Mouse (Mus musculus): Measurements from ENCODE around the gene Ndufs1.
"Not testable (repeated sequence)": the region's sequence is repeated elsewhere in the genome, so short reads cannot be mapped to it uniquely, and the experiment has no call there.

The Ndufs1 gene

GRCm38 (mm10) chr1:63182636-63183270 lies 6.1 kb upstream of the Ndufs1 start:
- DNase-seq: peak; percentile 72

GRCm38 (mm10) chr1:63182212-63182611 lies 5.6 kb upstream of the Ndufs1 start:
- peak; percentile 20 for DNase-seq

DNA sequence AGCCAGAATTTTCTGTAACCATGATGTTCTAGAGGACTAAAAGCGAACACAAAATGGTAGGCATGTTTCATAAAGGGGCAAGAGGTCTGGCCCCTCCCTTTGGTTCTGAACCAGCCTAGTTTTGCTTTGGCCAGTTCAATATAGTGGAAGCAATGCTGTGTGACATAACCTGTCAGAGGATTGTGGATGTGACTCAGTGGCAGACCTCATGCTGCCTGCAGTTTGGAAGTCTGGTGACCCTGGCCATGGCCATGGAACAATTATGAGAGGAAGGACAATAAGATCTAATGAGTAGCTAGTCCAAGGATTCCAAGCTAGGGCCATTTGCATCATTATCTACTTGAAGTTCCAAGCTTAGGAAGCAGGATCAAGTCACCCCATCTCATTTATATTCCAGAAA lies 4.8 kb upstream of the Ndufs1 start:
- peak; percentile 10 for DNase-seq

- DNase-seq: peak; percentile 95
These were observed 4.4 kb upstream of the Ndufs1 start for GRCm38 (mm10) chr1:63181019-63181418.

GRCm38 (mm10) chr1:63180575-63180974 lies 3.9 kb upstream of the Ndufs1 start:
- peak; percentile 8 for DNase-seq

GRCm38 (mm10) chr1:63180122-63180521 lies 3.5 kb upstream of the Ndufs1 start:
- DNase-seq: no peak

GRCm38 (mm10) chr1:63178308-63178707 lies 1.7 kb upstream of the Ndufs1 start:
- DNase-seq: no peak

DNA sequence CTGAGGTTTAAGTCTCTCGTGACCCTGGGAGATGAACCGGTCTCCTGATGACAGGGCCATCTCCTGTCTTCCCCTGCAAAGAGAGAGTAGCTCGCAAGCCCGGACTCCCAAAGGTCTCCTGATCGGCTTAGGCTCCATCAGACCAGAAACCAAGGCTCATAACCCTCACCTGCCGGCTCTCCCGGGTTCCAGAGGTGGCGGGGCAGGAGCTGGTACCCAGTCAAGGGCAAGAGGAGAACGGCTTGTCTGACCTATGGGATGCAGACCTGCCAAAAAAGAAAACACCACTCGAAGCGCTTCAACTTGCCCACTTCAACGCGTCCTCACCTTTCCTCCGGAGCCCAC lies 402 bp downstream of the Ndufs1 start:
- no peak for DNase-seq

DNA sequence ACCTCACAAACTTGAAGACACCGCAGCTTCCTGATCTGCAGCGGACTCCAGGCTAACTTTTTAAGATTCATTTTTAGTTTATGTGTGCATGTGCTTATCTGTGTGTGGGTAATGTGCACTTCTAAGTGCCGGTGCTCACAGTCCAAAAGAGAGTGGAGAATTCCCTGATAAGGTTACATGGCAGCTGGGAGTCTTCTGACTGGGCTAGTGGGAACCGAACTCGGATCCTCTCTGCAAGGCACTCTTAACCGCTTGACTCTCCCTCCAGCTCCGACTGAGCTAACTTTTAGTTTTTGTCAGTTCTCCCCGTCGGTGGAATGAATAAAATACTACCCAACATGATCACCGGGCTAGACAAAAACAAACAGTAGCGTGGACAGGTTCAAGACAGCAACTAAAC lies 780 bp downstream of the Ndufs1 start:
- DNase-seq: peak; percentile 40

- no peak for DNase-seq
These were observed 8.0 kb downstream of the Ndufs1 start for GRCm38 (mm10) chr1:63168638-63169037.

DNA sequence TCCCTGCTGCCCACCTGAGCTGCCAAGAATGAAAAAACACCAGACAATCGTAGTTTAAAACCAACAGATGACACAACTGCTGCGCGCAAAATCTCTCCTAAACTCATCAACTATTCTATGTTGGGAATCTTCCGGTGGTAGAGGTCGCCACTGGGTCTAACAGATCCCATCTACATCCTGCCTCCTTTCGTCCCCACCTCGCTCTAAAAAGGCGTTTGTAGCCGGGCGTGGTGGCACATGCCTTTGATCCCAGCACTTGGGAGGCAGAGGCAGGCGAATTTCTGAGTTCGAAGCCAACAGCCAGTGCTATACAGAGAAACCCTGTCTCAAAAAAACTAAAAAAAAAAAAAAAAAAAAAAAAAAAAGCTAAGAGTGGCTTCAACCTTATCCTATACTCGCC lies 36.4 kb downstream of the Ndufs1 start:
- DNase-seq: no peak

DNA sequence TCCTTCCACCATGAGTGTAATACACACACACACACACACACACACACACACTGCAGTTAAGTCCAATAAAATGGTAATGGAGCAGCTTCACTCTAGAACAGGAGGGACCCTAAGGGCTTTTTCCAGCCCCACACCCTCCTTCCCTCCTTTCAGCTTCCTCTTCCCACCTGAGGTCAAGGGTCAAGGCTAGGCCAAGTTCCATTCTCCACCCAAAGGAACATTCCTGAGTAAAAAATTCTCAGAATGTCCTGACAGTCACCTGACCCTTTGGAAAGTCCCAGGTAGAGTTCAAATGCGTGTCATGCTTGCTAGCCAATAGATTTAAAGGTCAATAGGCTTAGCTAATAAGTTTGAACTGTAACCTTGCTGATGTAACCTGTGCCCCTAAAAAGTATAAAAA lies 38.0 kb downstream of the Ndufs1 start:
- DNase-seq: not testable (repeated sequence)

GRCm38 (mm10) chr1:63137971-63138370 lies 38.7 kb downstream of the Ndufs1 start:
- DNase-seq: no peak

GRCm38 (mm10) chr1:63134530-63134929 lies 42.1 kb downstream of the Ndufs1 start:
- DNase-seq: no peak

DNA sequence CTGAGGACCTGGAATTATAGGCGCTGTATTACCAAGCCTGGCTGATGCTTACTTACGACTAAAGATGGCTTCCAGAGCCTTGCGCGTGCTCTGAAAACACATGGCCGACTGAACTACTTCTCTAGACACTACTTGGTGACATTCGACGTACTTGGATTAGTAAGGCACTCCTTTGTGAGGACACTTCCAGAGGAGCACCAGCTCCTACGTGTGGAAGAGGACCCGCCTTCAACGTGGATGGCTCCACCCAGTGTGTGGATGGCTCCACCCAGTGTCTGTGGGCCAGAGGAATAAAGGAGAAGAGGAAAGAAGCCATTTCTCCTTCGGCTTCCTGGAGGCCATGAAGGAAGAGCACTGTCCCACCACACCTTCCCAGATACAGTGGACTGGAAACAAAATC lies 44.9 kb downstream of the Ndufs1 start:
- no peak for DNase-seq

DNA sequence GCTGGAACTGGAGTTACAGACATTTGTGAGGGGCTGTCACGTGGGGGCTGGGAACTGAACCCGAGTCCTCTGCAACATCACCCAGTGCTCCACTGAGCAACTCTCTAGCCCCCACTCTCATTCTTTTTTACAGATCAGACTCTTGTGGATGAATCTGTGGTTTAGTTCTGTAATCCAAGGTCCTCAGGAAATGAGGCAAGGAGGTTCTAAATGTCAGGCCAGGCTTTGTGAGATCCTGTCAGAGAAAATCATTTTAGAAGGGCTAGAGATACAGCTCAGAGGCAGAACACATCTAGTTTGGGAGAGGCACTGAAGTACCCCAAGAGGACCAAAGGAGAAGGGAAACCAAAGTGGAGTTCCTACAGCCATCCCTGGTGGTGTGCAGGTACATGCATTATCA lies 45.8 kb downstream of the Ndufs1 start:
- DNase-seq: no peak

- DNase-seq: no peak
These were observed 46.6 kb downstream of the Ndufs1 start for GRCm38 (mm10) chr1:63129857-63130690.

- DNase-seq: no peak
These were observed 47.4 kb downstream of the Ndufs1 start for GRCm38 (mm10) chr1:63129273-63129672.

GRCm38 (mm10) chr1:63126206-63126605 lies 50.4 kb downstream of the Ndufs1 start:
- no peak for DNase-seq

DNA sequence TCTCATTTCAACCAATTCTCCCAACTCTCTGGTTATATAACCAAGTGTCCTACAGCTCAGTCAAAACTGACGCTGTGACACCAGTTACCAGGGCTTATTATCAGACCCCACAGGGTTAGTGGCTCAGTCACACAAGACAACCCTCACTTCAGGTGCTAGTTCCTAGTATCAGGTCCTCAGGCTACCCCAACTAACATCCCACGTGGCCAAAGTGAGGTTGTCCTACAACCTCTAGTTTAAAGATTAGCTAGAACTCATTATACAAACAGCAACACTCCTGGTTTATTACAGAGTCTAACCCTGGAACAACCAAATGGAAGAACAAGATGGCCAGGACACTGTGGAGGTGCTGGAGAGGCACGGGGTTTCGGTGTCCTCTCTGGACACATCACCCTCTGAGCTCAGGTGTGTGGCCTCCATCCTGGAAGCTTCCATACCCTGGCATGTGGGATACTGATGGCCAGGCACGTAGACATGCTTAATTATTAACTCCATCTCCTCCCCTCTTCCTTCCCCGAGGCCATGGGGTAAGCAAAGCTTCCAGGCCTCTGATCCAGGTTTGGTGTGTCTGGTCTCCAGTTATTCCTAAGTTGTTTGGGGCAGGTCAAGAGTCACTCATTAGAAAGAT lies 52.7 kb downstream of the Ndufs1 start:
- no peak for DNase-seq

GRCm38 (mm10) chr1:63122005-63122404 lies 54.6 kb downstream of the Ndufs1 start:
- DNase-seq: no peak

GRCm38 (mm10) chr1:63120382-63120781 lies 56.3 kb downstream of the Ndufs1 start:
- DNase-seq: no peak

- no peak for DNase-seq
These were observed 57.0 kb downstream of the Ndufs1 start for GRCm38 (mm10) chr1:63119675-63120074.

- no peak for DNase-seq
These were observed 61.1 kb downstream of the Ndufs1 start for GRCm38 (mm10) chr1:63115540-63115939.
